Mouse (Mus musculus) forebrain, embryonic 13.5 days (tissue): ENCODE measurements around the gene Hp. TPM values are rescaled to one million over a fixed set of nuclear protein-coding genes. Genes with fewer than 3 reads are reported as not detected.

Experiments
- ATAC-seq: fragments of 200-750 bp; cut with Nextera tagmentation; 2 replicates; pipeline ENCODE4 v1.8.0; 2017
- H3K27ac ChIP-seq: fragments of 300-500 bp; sonication (generic); 2 replicates; pipeline ENCODE4 v1.5.1; 2015; ENCODE audit warnings: inconsistent platforms, mild to moderate bottlenecking, moderate library complexity
- H3K27me3 ChIP-seq: fragments of 300-500 bp; sonication (generic); 2 replicates; pipeline ENCODE4 v1.6.1; 2015; ENCODE audit warnings: mild to moderate bottlenecking, inconsistent platforms
- H3K36me3 ChIP-seq: fragments of 300-500 bp; sonication (generic); 2 replicates; pipeline ENCODE4 v1.6.1; 2015; ENCODE audit warnings: mild to moderate bottlenecking, inconsistent platforms; ENCODE audit not compliant: poor library complexity, severe bottlenecking
- H3K4me1 ChIP-seq: fragments of 300-500 bp; sonication (generic); 2 replicates; pipeline ENCODE4 v1.6.1; 2015; ENCODE audit warnings: inconsistent platforms
- H3K4me2 ChIP-seq: fragments of 300-500 bp; sonication (generic); 2 replicates; pipeline ENCODE4 v1.6.1; 2015; ENCODE audit warnings: inconsistent platforms, mild to moderate bottlenecking, moderate library complexity
- H3K4me3 ChIP-seq: fragments of 300-500 bp; sonication (generic); 2 replicates; pipeline ENCODE4 v1.5.1; 2015; ENCODE audit warnings: mild to moderate bottlenecking, inconsistent platforms
- H3K9ac ChIP-seq: fragments of 300-500 bp; sonication (generic); 2 replicates; pipeline ENCODE4 v1.6.1; 2015; ENCODE audit warnings: mild to moderate bottlenecking, inconsistent platforms
- H3K9me3 ChIP-seq: fragments of 300-500 bp; sonication (generic); replicated peaks from 2 replicates; pipeline ENCODE4 v1.6.1; 2016; ENCODE audit warnings: inconsistent platforms
- WGBS: fragments of 180-500 bp; shearing (Covaris S2); methylation state at CpG from one replicate; pipeline ENCODE4 v1.1.7; 2015; 5-methylcytosine and 5-hydroxymethylcytosine counted together
- polyA plus RNA-seq: library from polyadenylated mRNA; unstranded; fragments of >200 nt; fragmentation: Nextera tagmentation; extraction: Ambion mirVana; gene quantifications from 2 replicates; pipeline ENCODE4 v1.2.1, GENCODE M21; 2015

Gene Hp
- polyA plus RNA-seq, 1 experiment from 2014 or later = not detected

GRCm38 (mm10) chr8:109591367-109591766, 12.4 kb upstream of the Hp start:
- Histone ChIP-seq H3K9ac (no peak overlapping the region), H3K27me3 (no peaks in the 10 kb centered on the region), H3K4me2 (no peak overlapping the region), H3K9me3 (no peaks in the 10 kb centered on the region), H3K27ac (no peak overlapping the region), H3K4me3 (no peak overlapping the region), H3K36me3 (peaks cover 33% of the 10 kb centered on the region), H3K4me1 (no peaks in the 10 kb centered on the region)
- no peak for ATAC-seq
- 89% methylated on average over 3 of the region's 3 CpGs for WGBS

GRCm38 (mm10) chr8:109590901-109591300, 11.9 kb upstream of the Hp start:
- Histone ChIP-seq H3K4me1 (no peaks in the 10 kb centered on the region), H3K4me3 (no peak overlapping the region), H3K27me3 (no peaks in the 10 kb centered on the region), H3K36me3 (peaks cover 33% of the 10 kb centered on the region), H3K27ac (no peak overlapping the region), H3K9me3 (no peaks in the 10 kb centered on the region), H3K4me2 (no peak overlapping the region), H3K9ac (no peak overlapping the region)
- no peak for ATAC-seq
- WGBS = 89% methylated on average over 9 of the region's 9 CpGs

- peaks cover 5% of the 10 kb centered on the region for H3K36me3 ChIP-seq
- no peak overlapping the region for H3K27ac ChIP-seq
- no peaks in the 10 kb centered on the region for H3K27me3 ChIP-seq
- WGBS = 66% methylated on average over 7 of the region's 7 CpGs
- peaks cover 3% of the 10 kb centered on the region; the same call in 1 of the 2 replicates for H3K9me3 ChIP-seq
- no peak overlapping the region for H3K4me3 ChIP-seq
- no peak overlapping the region for H3K9ac ChIP-seq
- H3K4me2 ChIP-seq = no peak overlapping the region
- no peak for ATAC-seq
- no peaks in the 10 kb centered on the region for H3K4me1 ChIP-seq
Observed at GRCm38 (mm10) chr8:109586972-109587504, 8.1 kb upstream of the Hp start.

DNA sequence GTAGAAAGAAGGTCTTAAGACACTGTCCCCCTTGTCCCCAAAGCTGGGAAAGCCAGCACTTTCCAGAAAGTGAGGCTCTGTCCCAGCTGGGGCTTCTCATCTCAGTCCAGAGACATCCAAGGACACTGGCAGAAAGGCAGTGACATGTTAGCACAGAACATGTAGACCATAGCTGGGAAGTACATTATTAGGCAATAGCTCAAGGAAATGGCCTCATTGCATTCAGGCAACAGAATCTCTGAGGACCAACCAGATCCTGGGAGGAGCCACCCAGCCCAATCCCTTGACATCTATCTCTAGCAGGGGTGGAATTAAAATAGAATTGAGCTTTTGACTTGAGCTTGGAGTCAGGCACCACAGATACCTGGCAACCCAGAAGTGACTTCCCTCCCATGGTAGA, 6.7 kb upstream of the Hp start:
- H3K36me3 ChIP-seq = no peaks in the 10 kb centered on the region
- no peak overlapping the region for H3K4me2 ChIP-seq
- H3K27ac ChIP-seq = no peak overlapping the region
- peaks cover 3% of the 10 kb centered on the region; the same call in 1 of the 2 replicates for H3K9me3 ChIP-seq
- no peak overlapping the region for H3K4me3 ChIP-seq
- no peak overlapping the region for H3K9ac ChIP-seq
- H3K27me3 ChIP-seq = no peaks in the 10 kb centered on the region
- no peaks in the 10 kb centered on the region for H3K4me1 ChIP-seq
- no peak for ATAC-seq

DNA sequence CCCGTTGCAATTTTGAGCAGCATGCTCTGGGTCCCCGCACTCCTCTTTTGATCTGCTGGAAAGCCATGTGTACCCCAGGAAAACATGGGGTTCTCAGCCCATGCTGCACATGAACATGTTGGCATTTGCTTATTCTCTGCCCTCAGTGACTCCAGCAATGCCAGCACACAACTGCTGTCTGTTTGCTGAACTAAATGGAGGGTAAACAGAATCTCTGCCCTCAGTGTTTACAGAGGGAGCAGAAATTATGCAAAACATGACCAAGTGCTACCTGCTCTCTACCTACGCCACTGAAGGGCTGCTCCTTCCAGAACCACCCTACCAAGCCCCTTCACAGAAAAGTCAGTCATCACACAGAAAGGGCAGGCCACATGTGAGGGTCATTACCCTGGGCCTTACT, 5.9 kb upstream of the Hp start:
- Histone ChIP-seq H3K9ac (no peak overlapping the region), H3K4me3 (no peak overlapping the region), H3K9me3 (peaks cover 3% of the 10 kb centered on the region; the same call in 1 of the 2 replicates), H3K4me2 (no peak overlapping the region), H3K36me3 (no peaks in the 10 kb centered on the region), H3K27me3 (no peaks in the 10 kb centered on the region), H3K27ac (no peak overlapping the region), H3K4me1 (no peaks in the 10 kb centered on the region)
- no peak for ATAC-seq
- 92% methylated on average over 3 of the region's 3 CpGs for WGBS

DNA sequence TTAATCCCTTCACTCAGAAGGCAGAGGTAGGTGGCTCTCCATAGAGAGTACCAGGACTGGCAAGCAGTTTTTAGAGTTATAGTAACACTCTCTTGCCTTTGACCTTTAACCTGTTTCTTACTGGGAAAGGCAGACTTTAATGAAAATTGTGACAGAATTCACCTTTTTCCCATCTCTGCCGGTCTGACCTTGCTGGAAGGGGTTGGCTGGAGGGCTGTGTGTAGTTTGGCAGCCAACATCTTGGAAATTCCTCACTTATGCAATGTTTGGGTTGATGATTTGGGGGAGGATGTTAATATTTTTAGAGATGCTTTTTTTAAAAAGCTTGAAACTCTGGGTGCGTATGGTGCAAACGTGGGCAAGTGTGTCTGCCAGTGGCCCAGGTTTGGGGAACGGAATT, 5.3 kb upstream of the Hp start:
- H3K4me3 ChIP-seq = no peak overlapping the region
- peaks cover 3% of the 10 kb centered on the region; the same call in 1 of the 2 replicates for H3K9me3 ChIP-seq
- WGBS = 86% methylated on average over 4 of the region's 4 CpGs
- H3K9ac ChIP-seq = no peak overlapping the region
- no peak overlapping the region for H3K4me2 ChIP-seq
- no peaks in the 10 kb centered on the region for H3K27me3 ChIP-seq
- H3K4me1 ChIP-seq = no peaks in the 10 kb centered on the region
- no peak overlapping the region for H3K27ac ChIP-seq
- H3K36me3 ChIP-seq = no peaks in the 10 kb centered on the region
- no peak for ATAC-seq

- Histone ChIP-seq H3K4me3 (no peak overlapping the region), H3K27me3 (no peaks in the 10 kb centered on the region), H3K4me2 (no peak overlapping the region), H3K27ac (no peak overlapping the region), H3K9me3 (no peaks in the 10 kb centered on the region), H3K9ac (no peak overlapping the region), H3K36me3 (peaks cover 18% of the 10 kb centered on the region; the same call in 1 of the 2 replicates), H3K4me1 (no peaks in the 10 kb centered on the region)
- ATAC-seq = no peak
- WGBS = 76% methylated on average over 4 of the region's 4 CpGs
Observed at GRCm38 (mm10) chr8:109576311-109576710, 2.7 kb downstream of the Hp start.

DNA sequence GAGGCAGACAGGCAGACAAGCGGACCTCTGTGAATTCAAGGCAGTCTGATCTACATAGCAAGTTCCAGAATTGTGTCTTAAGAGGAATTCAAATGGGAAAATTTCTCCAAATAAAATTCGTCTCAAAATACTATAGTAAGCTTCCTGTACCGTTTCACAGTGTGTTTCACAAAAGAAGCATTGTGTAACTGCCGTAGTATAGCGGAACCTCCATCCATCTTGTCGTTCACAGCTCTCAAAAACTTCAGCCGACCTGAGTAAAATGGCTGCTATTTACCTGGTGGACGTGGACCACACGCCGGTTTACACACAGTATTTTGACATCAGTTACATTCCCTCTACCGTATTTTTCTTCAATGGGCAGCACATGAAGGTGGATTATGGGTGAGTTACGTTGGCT, 7.8 kb downstream of the Hp start:
- H3K9ac ChIP-seq = no peak overlapping the region
- 92% methylated on average over 12 of the region's 12 CpGs for WGBS
- no peak overlapping the region for H3K4me2 ChIP-seq
- no peak overlapping the region for H3K4me3 ChIP-seq
- H3K27me3 ChIP-seq = no peaks in the 10 kb centered on the region
- no peaks in the 10 kb centered on the region for H3K9me3 ChIP-seq
- H3K36me3 ChIP-seq = peaks cover 35% of the 10 kb centered on the region
- ATAC-seq = no peak
- H3K27ac ChIP-seq = no peak overlapping the region
- peaks cover 8% of the 10 kb centered on the region for H3K4me1 ChIP-seq

DNA sequence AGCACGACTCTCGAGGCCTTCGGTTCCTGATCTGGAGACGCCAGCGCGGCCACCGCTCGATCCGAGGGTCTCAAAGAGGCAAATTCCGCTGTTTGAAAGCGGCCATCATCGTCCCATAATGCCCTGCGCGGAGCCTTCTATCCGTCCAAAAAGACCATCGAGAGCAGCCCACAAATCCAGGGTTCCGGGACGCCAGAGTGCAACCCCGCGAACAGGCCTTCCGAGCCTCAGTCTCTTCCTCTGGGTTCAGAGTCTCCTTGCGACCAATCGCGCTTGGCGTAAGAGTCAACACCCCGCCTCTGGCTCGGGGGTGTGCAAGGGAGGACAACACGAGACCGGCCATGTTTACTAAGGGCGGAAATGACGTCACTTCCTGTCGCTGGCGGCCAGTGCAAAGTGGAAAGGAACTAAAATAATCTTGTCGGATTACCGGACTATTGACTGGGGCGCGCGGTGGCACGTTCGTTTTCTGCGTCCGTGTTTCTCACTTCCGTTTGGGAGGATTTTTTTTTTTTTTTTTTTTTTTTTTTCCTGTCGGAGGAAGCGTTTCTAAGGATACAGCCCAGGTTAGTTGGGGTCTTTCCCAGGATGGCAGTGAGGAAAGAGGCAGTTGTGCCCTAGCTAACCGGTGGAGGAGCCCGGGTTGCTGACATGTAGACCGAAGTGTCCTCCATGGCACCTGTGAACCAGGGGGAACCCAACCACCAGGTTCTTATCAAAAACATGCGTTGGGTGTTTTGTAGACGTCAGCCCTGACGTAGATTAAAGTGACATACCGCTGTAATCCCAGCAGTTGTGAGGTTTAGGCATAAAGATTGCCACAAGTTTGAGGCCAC, 13.3 kb downstream of the Hp start, which contains the start of the genes Dhx38 and Txnl4b:
Dhx38 (minus strand) TSS at position 364 of the 836 bp plus-strand sequence.
Txnl4b (plus strand) TSS at position 395 of the 836 bp plus-strand sequence.
- peak; percentile 100 for ATAC-seq
- WGBS = under 1% methylated on average over 52 of the region's 52 CpGs
- Histone ChIP-seq H3K9ac (peak within 1 kb of the TSS; percentile 92), H3K4me3 (peak within 1 kb of the TSS; percentile 92), H3K36me3 (peaks cover 32% of the 10 kb centered on the region), H3K27ac (peak within 1 kb of the TSS; percentile 93), H3K27me3 (no peaks in the 10 kb centered on the region), H3K9me3 (no peaks in the 10 kb centered on the region), H3K4me1 (peaks cover 19% of the 10 kb centered on the region), H3K4me2 (peak within 1 kb of the TSS; percentile 88)

DNA sequence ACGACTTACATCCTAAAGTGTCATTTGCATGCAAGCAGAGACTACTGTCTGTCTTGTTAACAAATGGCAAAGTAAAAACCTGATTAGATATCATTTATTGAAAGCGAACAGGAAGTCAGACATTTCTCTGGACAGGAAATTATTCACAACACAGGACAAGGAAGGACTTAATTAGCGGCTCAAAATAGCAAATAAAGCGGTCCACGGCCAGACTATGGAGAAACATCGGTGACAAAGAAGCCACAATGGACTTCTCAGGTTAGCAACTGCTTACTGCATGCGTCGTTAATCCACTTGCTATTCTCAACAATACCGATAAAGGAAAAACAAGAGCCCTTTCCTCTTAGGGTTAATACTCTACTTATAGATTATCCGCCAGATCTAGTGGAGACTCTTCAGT, 14.2 kb downstream of the Hp start:
- peak overlapping the region; percentile 92 for H3K9ac ChIP-seq
- peaks cover 19% of the 10 kb centered on the region for H3K4me1 ChIP-seq
- H3K27ac ChIP-seq = peak overlapping the region; percentile 93; the same call in 1 of the 2 replicates
- H3K36me3 ChIP-seq = peaks cover 38% of the 10 kb centered on the region
- ATAC-seq = no peak
- H3K4me3 ChIP-seq = peak overlapping the region; percentile 92
- no peaks in the 10 kb centered on the region for H3K9me3 ChIP-seq
- H3K27me3 ChIP-seq = no peaks in the 10 kb centered on the region
- H3K4me2 ChIP-seq = peak overlapping the region; percentile 88
- 7% methylated on average over 10 of the region's 10 CpGs for WGBS

DNA sequence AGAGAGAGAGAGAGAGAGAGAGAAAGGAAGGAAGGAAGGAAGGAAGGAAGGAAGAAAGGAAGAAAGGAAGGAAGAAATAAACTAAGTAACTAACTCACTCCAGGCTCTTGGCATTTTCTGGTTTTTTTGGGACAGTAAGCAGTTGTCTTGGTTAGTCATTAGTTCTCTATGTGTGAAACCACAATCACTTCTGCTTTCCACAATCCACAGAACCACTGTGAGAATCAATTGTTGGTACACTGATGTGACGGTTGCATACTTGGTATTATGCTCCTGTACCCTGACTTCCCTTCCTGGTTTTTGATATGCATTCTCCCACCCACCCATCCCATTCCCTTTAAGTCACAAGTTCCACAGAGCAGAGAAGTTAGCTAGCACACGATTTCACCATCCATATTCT, 15.1 kb downstream of the Hp start:
- Histone ChIP-seq H3K9me3 (no peaks in the 10 kb centered on the region), H3K27ac (no peak overlapping the region), H3K4me2 (peak overlapping the region; percentile 88), H3K9ac (no peak overlapping the region), H3K4me3 (no peak overlapping the region), H3K4me1 (peaks cover 19% of the 10 kb centered on the region), H3K36me3 (peaks cover 39% of the 10 kb centered on the region), H3K27me3 (no peaks in the 10 kb centered on the region)
- no peak for ATAC-seq
- WGBS = 81% methylated on average over 2 of the region's 2 CpGs

DNA sequence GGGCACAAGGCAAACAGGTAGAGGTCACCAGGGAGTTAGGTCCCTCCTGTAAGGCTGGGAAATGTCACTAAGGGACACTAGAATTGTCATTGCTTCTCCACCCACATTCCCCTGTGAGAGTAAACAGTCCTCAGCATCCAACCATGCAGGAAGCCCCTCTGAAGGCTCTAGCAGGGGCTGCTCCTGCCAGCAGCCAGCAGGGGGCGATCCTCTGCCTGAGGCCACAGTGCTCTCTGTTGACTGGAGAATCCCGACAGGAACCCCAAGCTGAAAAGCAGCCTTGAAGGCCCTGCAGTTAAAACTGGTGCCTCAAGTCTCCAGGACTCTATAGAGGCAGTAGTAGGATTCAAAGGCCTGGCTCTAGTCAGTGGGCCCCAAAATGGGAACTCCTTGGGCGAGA, 27.3 kb downstream of the Hp start:
- no peak overlapping the region for H3K4me2 ChIP-seq
- H3K36me3 ChIP-seq = peaks cover 100% of the 10 kb centered on the region
- H3K4me3 ChIP-seq = no peak overlapping the region

More for the DNA sequence above, 27.3 kb downstream of the Hp start:
- WGBS = 40% methylated on average over 3 of the region's 3 CpGs
- ATAC-seq = no peak
- Histone ChIP-seq H3K9ac (no peak overlapping the region), H3K27ac (no peak overlapping the region), H3K9me3 (no peaks in the 10 kb centered on the region), H3K27me3 (no peaks in the 10 kb centered on the region), H3K4me1 (no peaks in the 10 kb centered on the region)
